8 mouse cellular contexts compared by ENCODE assay signal in the genomic region with DNA sequence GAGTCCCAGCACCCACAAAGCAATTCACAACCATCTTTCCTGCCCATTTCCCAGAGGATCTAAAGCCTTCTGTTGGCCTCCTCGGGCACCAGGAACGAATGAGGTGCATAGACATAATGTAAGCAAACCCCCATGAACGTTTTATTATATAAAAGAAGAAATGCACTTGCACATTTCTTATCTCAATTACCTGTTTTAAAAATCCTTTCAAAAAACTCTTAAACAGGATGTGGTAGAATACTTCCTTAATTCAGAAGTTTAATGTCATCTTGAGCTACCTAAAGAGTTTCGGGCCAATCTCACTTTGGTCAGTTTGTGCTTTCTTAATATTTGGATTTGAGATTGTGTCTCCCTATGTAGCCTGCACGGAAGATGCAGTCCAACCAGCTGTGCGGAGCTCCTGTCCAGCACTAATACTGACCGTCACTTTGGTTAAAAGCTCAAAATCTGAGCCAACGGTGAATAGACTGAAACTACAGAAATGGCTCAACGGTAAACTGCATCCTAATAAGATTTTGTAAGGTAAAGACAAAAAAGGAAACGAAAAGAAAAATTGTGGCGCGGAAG. TPM values are rescaled to one million over a fixed set of nuclear protein-coding genes. Genes with fewer than 3 reads are reported as not detected.
DNase-seq lines count a peak whose midpoint lies in the region; ATAC-seq and TF ChIP-seq lines count a peak whose summit lies in the region.

No protein-coding gene starts in this region.

- peak overlapping the region; percentile 99 for H3K9ac ChIP-seq in kidney, embryonic 16.5 days (replicated peaks; ENCODE audit: low read length)

- peak overlapping the region; percentile 67 for H3K4me2 ChIP-seq in kidney, embryonic 16.5 days (replicated peaks; ENCODE audit: low read depth, low read length)

- H3K9me3 ChIP-seq in kidney, embryonic 16.5 days (ENCODE audit: low read length) = no peaks in the 10 kb centered on the region

- TF ChIP-seq POLR2A in bone marrow macrophage, adult 2 months (IDR thresholded peaks at IDR 0.05; ENCODE audit: borderline replicate concordance, low read depth, low read length) = no peak

- peak overlapping the region; percentile 94 for H3K4me3 ChIP-seq in kidney, embryonic 16.5 days (ENCODE audit: low read length)
- peak overlapping the region; percentile 81 for H3K4me3 ChIP-seq in bone marrow macrophage, adult 2 months (ENCODE audit: insufficient read depth, low read length)

- no peak for ATAC-seq in kidney, embryonic 16.5 days (ENCODE audit: low FRiP score, low TSS enrichment)
- ATAC-seq in inflammation-experienced regulatory T-cells, adult 6 months = peak; percentile 46

- H3K27me3 ChIP-seq in kidney, embryonic 16.5 days (ENCODE audit: insufficient read depth, low read length) = no peaks in the 10 kb centered on the region

- 15% methylated on average over 12 of the region's 12 CpGs for WGBS in kidney, embryonic 16.5 days

- peak overlapping the region; percentile 97; the same call in 1 of the 2 replicates for H3K27ac ChIP-seq in kidney, embryonic 16.5 days (ENCODE audit: low read length)
- H3K27ac ChIP-seq in bone marrow macrophage, adult 2 months (ENCODE audit: insufficient read depth, low read depth, low read length) = peak overlapping the region; percentile 94

- peaks cover 57% of the 10 kb centered on the region for H3K36me3 ChIP-seq in kidney, embryonic 16.5 days (ENCODE audit: insufficient read depth, low read length)

- TF ChIP-seq CTCF in bone marrow macrophage, adult 2 months (IDR thresholded peaks at IDR 0.05; ENCODE audit: low read depth, low read length) = no peak

- no peak for DNase-seq in kidney, adult 18-20 months
- peak; percentile 55 for DNase-seq in naive thymus-derived CD4-positive, alpha-beta T cell, adult 2 months (ENCODE audit: low read depth)
- DNase-seq in kidney, adult 11 months = no peak
- no peak for DNase-seq in cerebellum, adult 18-20 months
- DNase-seq in thymus, postnatal 25 days = no peak

- H3K4me1 ChIP-seq in kidney, embryonic 16.5 days (ENCODE audit: insufficient read depth, low read length) = peaks cover 32% of the 10 kb centered on the region
- peaks cover 35% of the 10 kb centered on the region for H3K4me1 ChIP-seq in bone marrow macrophage, adult 2 months (ENCODE audit: control insufficient read depth, insufficient read depth, low read length)

RNA-seq across cellular contexts. Expression of a gene that starts 1.0 kb away (rescaled TPM):
- polyA plus RNA-seq in kidney, embryonic 16.5 days (2015; fragmentation: Nextera tagmentation; extraction: Ambion mirVana) = 158 and 165 TPM in 2 replicates
- polyA plus RNA-seq in bone marrow macrophage, adult 2 months (2012; ENCODE audit: insufficient read depth, insufficient read length, missing spikeins) = 172 and 177 TPM in 2 replicates
- 10 to 100 TPM; 58.1 to 76.1 (median 61.2) TPM for polyA plus RNA-seq in inflammation-experienced regulatory T-cells, adult 6 months (2017; shearing (Covaris generic))

RNA-seq across cellular contexts. Expression of a gene that starts 7.7 kb away (rescaled TPM):
- 90.1 and 102 TPM in 2 replicates for polyA plus RNA-seq in kidney, embryonic 16.5 days (2015; fragmentation: Nextera tagmentation; extraction: Ambion mirVana)
- polyA plus RNA-seq in bone marrow macrophage, adult 2 months (2012; ENCODE audit: insufficient read depth, insufficient read length, missing spikeins) = 6.7 and 7.1 TPM in 2 replicates
- polyA plus RNA-seq in inflammation-experienced regulatory T-cells, adult 6 months (2017; shearing (Covaris generic)) = 1 to 10 TPM; 1.4 to 1.7 (median 1.6) TPM

RNA-seq across cellular contexts. Expression of a gene that starts 12.1 kb away (rescaled TPM):
- 7.2 and 7.8 TPM in 2 replicates for polyA plus RNA-seq in kidney, embryonic 16.5 days (2015; fragmentation: Nextera tagmentation; extraction: Ambion mirVana)
- polyA plus RNA-seq in bone marrow macrophage, adult 2 months (2012; ENCODE audit: insufficient read depth, insufficient read length, missing spikeins) = 0.79 and 1.8 TPM in 2 replicates
- polyA plus RNA-seq in inflammation-experienced regulatory T-cells, adult 6 months (2017; shearing (Covaris generic)) = 1 to 10 TPM in 2 of 3 experiments, under 1 TPM in 1; 0.32 to 2.0 (median 1.5) TPM

RNA-seq across cellular contexts. Expression of a gene that starts 19.2 kb away (rescaled TPM):
- 3.0 and 3.1 TPM in 2 replicates for polyA plus RNA-seq in kidney, embryonic 16.5 days (2015; fragmentation: Nextera tagmentation; extraction: Ambion mirVana)
- polyA plus RNA-seq in bone marrow macrophage, adult 2 months (2012; ENCODE audit: insufficient read depth, insufficient read length, missing spikeins) = not detected in 2 replicates
- not detected for polyA plus RNA-seq in inflammation-experienced regulatory T-cells, adult 6 months (2017; shearing (Covaris generic))

RNA-seq across cellular contexts. Expression of a gene that starts 26.9 kb away (rescaled TPM):
- 16.3 and 16.6 TPM in 2 replicates for polyA plus RNA-seq in kidney, embryonic 16.5 days (2015; fragmentation: Nextera tagmentation; extraction: Ambion mirVana)
- polyA plus RNA-seq in bone marrow macrophage, adult 2 months (2012; ENCODE audit: insufficient read depth, insufficient read length, missing spikeins) = 43.2 and 47.0 TPM in 2 replicates
- 10 to 100 TPM in 2 of 3 experiments, 1 to 10 TPM in 1; 6.0 to 15.2 (median 11.0) TPM for polyA plus RNA-seq in inflammation-experienced regulatory T-cells, adult 6 months (2017; shearing (Covaris generic))

Comparison
In these comparisons a context has a peak if more than half of its experiments do, and no peak if none do; other contexts are left out.
1. RNA of a gene that starts 7.7 kb away (polyA plus RNA-seq): 90.1 to 102 TPM in kidney, embryonic 16.5 days; 6.7 to 7.1 TPM in bone marrow macrophage, adult 2 months and 1.4 to 1.7 TPM in inflammation-experienced regulatory T-cells, adult 6 months; every median in the first group is over 10 times any median in the second.